Mouse (Mus musculus) cortical plate, adult 2 months (tissue): ENCODE measurements around the gene Sufu.

Experiments used
- CTCF ChIP-seq: fragments of 200-500 bp; IDR thresholded peaks from 2 replicates; pipeline ENCODE4 v1.5.1; 2011; ENCODE audit warnings: mild to moderate bottlenecking, control low read depth, low read length; ENCODE audit not compliant: insufficient read depth; ENCODE audit errors: extremely low read depth
- POLR2A ChIP-seq: fragments of 200-500 bp; IDR thresholded peaks from 2 replicates; pipeline ENCODE4 v1.6.1; 2011; ENCODE audit warnings: mild to moderate bottlenecking, low read length, control low read depth; ENCODE audit not compliant: insufficient read depth; ENCODE audit errors: extremely low read depth

GRCm38 (mm10) chr19:46490634-46491033, 93.9 kb downstream of the Sufu start:
- TF ChIP-seq POLR2A (no peak), CTCF (no peak)
